Mouse (Mus musculus): ENCODE measurements around the gene Olfml3. TPM values are rescaled to one million over a fixed set of nuclear protein-coding genes. Genes with fewer than 3 reads are reported as not detected.

Gene Olfml3
- polyA plus RNA-seq, 1 experiment from 2014 or later: 79.1 TPM

GRCm38 (mm10) chr3:103704661-103705060, 33.1 kb downstream of the Olfml3 start:
- DNase-seq (ENCODE audit: low spot score): peak; percentile 19
- 43% methylated on average over 6 of the region's 6 CpGs for WGBS
- Histone ChIP-seq H3K27ac (replicated peaks; ENCODE audit: low read depth, low read length) (no peak overlapping the region), H3K9ac (ENCODE audit: low read depth, low read length) (no peak overlapping the region), H3K9me3 (ENCODE audit: control insufficient read depth, low read length) (no peaks in the 10 kb centered on the region), H3K4me3 (ENCODE audit: low read depth, low read length) (no peak overlapping the region), H3K36me3 (ENCODE audit: control insufficient read depth, insufficient read depth, low read length) (no peaks in the 10 kb centered on the region), H3K4me2 (ENCODE audit: low read depth, low read length) (no peak overlapping the region), H3K4me1 (ENCODE audit: control insufficient read depth, insufficient read depth, low read length) (no peaks in the 10 kb centered on the region; the same call in 1 of the 2 replicates), H3K27me3 (replicated peaks; ENCODE audit: control insufficient read depth, insufficient read depth, low read length) (no peaks in the 10 kb centered on the region)
- ATAC-seq (ENCODE audit: low read depth): no peak

GRCm38 (mm10) chr3:103696388-103696925, 41.3 kb downstream of the Olfml3 start:
- H3K9ac ChIP-seq (ENCODE audit: low read depth, low read length): no peak overlapping the region
- 52% methylated on average over 1 of the region's 1 CpGs for WGBS
- H3K9me3 ChIP-seq (ENCODE audit: control insufficient read depth, low read length): no peaks in the 10 kb centered on the region
- H3K27ac ChIP-seq (replicated peaks; ENCODE audit: low read depth, low read length): no peak overlapping the region
- ATAC-seq (ENCODE audit: low read depth) (no peak), DNase-seq (ENCODE audit: low spot score) (no peak)
- no peaks in the 10 kb centered on the region for H3K27me3 ChIP-seq (replicated peaks; ENCODE audit: control insufficient read depth, insufficient read depth, low read length)
- H3K36me3 ChIP-seq (ENCODE audit: control insufficient read depth, insufficient read depth, low read length): no peaks in the 10 kb centered on the region
- no peaks in the 10 kb centered on the region for H3K4me1 ChIP-seq (ENCODE audit: control insufficient read depth, insufficient read depth, low read length)
- H3K4me2 ChIP-seq (ENCODE audit: low read depth, low read length): no peak overlapping the region
- H3K4me3 ChIP-seq (ENCODE audit: low read depth, low read length): no peak overlapping the region

- no peak for ATAC-seq (ENCODE audit: low read depth)
- Histone ChIP-seq H3K27me3 (replicated peaks; ENCODE audit: control insufficient read depth, insufficient read depth, low read length) (no peaks in the 10 kb centered on the region), H3K4me3 (ENCODE audit: low read depth, low read length) (no peak overlapping the region), H3K36me3 (ENCODE audit: control insufficient read depth, insufficient read depth, low read length) (no peaks in the 10 kb centered on the region), H3K9me3 (ENCODE audit: control insufficient read depth, low read length) (no peaks in the 10 kb centered on the region), H3K27ac (replicated peaks; ENCODE audit: low read depth, low read length) (no peak overlapping the region), H3K4me1 (ENCODE audit: control insufficient read depth, insufficient read depth, low read length) (no peaks in the 10 kb centered on the region), H3K4me2 (ENCODE audit: low read depth, low read length) (no peak overlapping the region), H3K9ac (ENCODE audit: low read depth, low read length) (no peak overlapping the region)
- WGBS: 51% methylated on average over 3 of the region's 3 CpGs
- DNase-seq (ENCODE audit: low spot score): no peak
Measured at GRCm38 (mm10) chr3:103695556-103695955, 42.2 kb downstream of the Olfml3 start.

- H3K27me3 ChIP-seq (replicated peaks; ENCODE audit: control insufficient read depth, insufficient read depth, low read length): no peaks in the 10 kb centered on the region
- H3K36me3 ChIP-seq (ENCODE audit: control insufficient read depth, insufficient read depth, low read length): no peaks in the 10 kb centered on the region
- peak; percentile 34 for DNase-seq (ENCODE audit: low spot score)
- no peak overlapping the region for H3K4me3 ChIP-seq (ENCODE audit: low read depth, low read length)
- H3K4me1 ChIP-seq (ENCODE audit: control insufficient read depth, insufficient read depth, low read length): no peaks in the 10 kb centered on the region
- no peak overlapping the region for H3K4me2 ChIP-seq (ENCODE audit: low read depth, low read length)
- no peak overlapping the region for H3K9ac ChIP-seq (ENCODE audit: low read depth, low read length)
- H3K27ac ChIP-seq (replicated peaks; ENCODE audit: low read depth, low read length): no peak overlapping the region
- 80% methylated on average over 3 of the region's 3 CpGs for WGBS
- no peaks in the 10 kb centered on the region for H3K9me3 ChIP-seq (ENCODE audit: control insufficient read depth, low read length)
- no peak for ATAC-seq (ENCODE audit: low read depth)
Measured at GRCm38 (mm10) chr3:103690506-103690905, 47.3 kb downstream of the Olfml3 start.

- no peak for ATAC-seq (ENCODE audit: low read depth)
- 74% methylated on average over 1 of the region's 1 CpGs for WGBS
- DNase-seq (ENCODE audit: low spot score): no peak
Measured at GRCm38 (mm10) chr3:103689043-103689442, 48.8 kb downstream of the Olfml3 start.

GRCm38 (mm10) chr3:103683966-103684319, 53.9 kb downstream of the Olfml3 start:
- Histone ChIP-seq H3K4me1 (ENCODE audit: control insufficient read depth, insufficient read depth, low read length) (peaks cover 8% of the 10 kb centered on the region; the same call in 1 of the 2 replicates), H3K36me3 (ENCODE audit: control insufficient read depth, insufficient read depth, low read length) (no peaks in the 10 kb centered on the region), H3K4me3 (ENCODE audit: low read depth, low read length) (no peak overlapping the region), H3K9me3 (ENCODE audit: control insufficient read depth, low read length) (no peaks in the 10 kb centered on the region), H3K27me3 (replicated peaks; ENCODE audit: control insufficient read depth, insufficient read depth, low read length) (no peaks in the 10 kb centered on the region; the same call in 1 of the 2 replicates), H3K4me2 (ENCODE audit: low read depth, low read length) (no peak overlapping the region), H3K9ac (ENCODE audit: low read depth, low read length) (no peak overlapping the region), H3K27ac (replicated peaks; ENCODE audit: low read depth, low read length) (no peak overlapping the region)
- ATAC-seq (ENCODE audit: low read depth): no peak
- DNase-seq (ENCODE audit: low spot score): no peak
- WGBS: 21% methylated on average over 5 of the region's 5 CpGs

More at GRCm38 (mm10) chr3:103689043-103689442, 48.8 kb downstream of the Olfml3 start:
- no peaks in the 10 kb centered on the region for H3K27me3 ChIP-seq (replicated peaks; ENCODE audit: control insufficient read depth, insufficient read depth, low read length)
- no peaks in the 10 kb centered on the region for H3K36me3 ChIP-seq (ENCODE audit: control insufficient read depth, insufficient read depth, low read length)
- no peak overlapping the region for H3K9ac ChIP-seq (ENCODE audit: low read depth, low read length)
- H3K27ac ChIP-seq (replicated peaks; ENCODE audit: low read depth, low read length): no peak overlapping the region
- no peaks in the 10 kb centered on the region for H3K4me1 ChIP-seq (ENCODE audit: control insufficient read depth, insufficient read depth, low read length)
- H3K4me3 ChIP-seq (ENCODE audit: low read depth, low read length): no peak overlapping the region
- H3K4me2 ChIP-seq (ENCODE audit: low read depth, low read length): no peak overlapping the region
- H3K9me3 ChIP-seq (ENCODE audit: control insufficient read depth, low read length): no peaks in the 10 kb centered on the region

GRCm38 (mm10) chr3:103683234-103683965, 54.4 kb downstream of the Olfml3 start:
- Histone ChIP-seq H3K4me2 (ENCODE audit: low read depth, low read length) (peak overlapping the region; percentile 42), H3K9ac (ENCODE audit: low read depth, low read length) (no peak overlapping the region), H3K27me3 (replicated peaks; ENCODE audit: control insufficient read depth, insufficient read depth, low read length) (no peaks in the 10 kb centered on the region; the same call in 1 of the 2 replicates), H3K9me3 (ENCODE audit: control insufficient read depth, low read length) (no peaks in the 10 kb centered on the region), H3K27ac (replicated peaks; ENCODE audit: low read depth, low read length) (no peak overlapping the region), H3K4me1 (ENCODE audit: control insufficient read depth, insufficient read depth, low read length) (peaks cover 8% of the 10 kb centered on the region; the same call in 1 of the 2 replicates), H3K4me3 (ENCODE audit: low read depth, low read length) (no peak overlapping the region), H3K36me3 (ENCODE audit: control insufficient read depth, insufficient read depth, low read length) (no peaks in the 10 kb centered on the region)
- DNase-seq (ENCODE audit: low spot score): no peak
- WGBS: 5% methylated on average over 20 of the region's 21 CpGs
- no peak for ATAC-seq (ENCODE audit: low read depth)

- DNase-seq (ENCODE audit: low spot score) (no peak), ATAC-seq (ENCODE audit: low read depth) (no peak)
- Histone ChIP-seq H3K4me3 (ENCODE audit: low read depth, low read length) (no peak overlapping the region), H3K27me3 (replicated peaks; ENCODE audit: control insufficient read depth, insufficient read depth, low read length) (no peaks in the 10 kb centered on the region; the same call in 1 of the 2 replicates), H3K9ac (ENCODE audit: low read depth, low read length) (no peak overlapping the region), H3K27ac (replicated peaks; ENCODE audit: low read depth, low read length) (no peak overlapping the region), H3K4me2 (ENCODE audit: low read depth, low read length) (no peak overlapping the region), H3K36me3 (ENCODE audit: control insufficient read depth, insufficient read depth, low read length) (no peaks in the 10 kb centered on the region), H3K4me1 (ENCODE audit: control insufficient read depth, insufficient read depth, low read length) (peaks cover 8% of the 10 kb centered on the region; the same call in 1 of the 2 replicates), H3K9me3 (ENCODE audit: control insufficient read depth, low read length) (no peaks in the 10 kb centered on the region)
- WGBS: 49% methylated on average over 4 of the region's 4 CpGs
Measured at GRCm38 (mm10) chr3:103682473-103682872, 55.3 kb downstream of the Olfml3 start.

GRCm38 (mm10) chr3:103678811-103679210, 59.0 kb downstream of the Olfml3 start:
- Histone ChIP-seq H3K27me3 (replicated peaks; ENCODE audit: control insufficient read depth, insufficient read depth, low read length) (no peaks in the 10 kb centered on the region; the same call in 1 of the 2 replicates), H3K4me2 (ENCODE audit: low read depth, low read length) (no peak overlapping the region), H3K27ac (replicated peaks; ENCODE audit: low read depth, low read length) (no peak overlapping the region), H3K9ac (ENCODE audit: low read depth, low read length) (no peak overlapping the region), H3K9me3 (ENCODE audit: control insufficient read depth, low read length) (no peaks in the 10 kb centered on the region), H3K36me3 (ENCODE audit: control insufficient read depth, insufficient read depth, low read length) (no peaks in the 10 kb centered on the region), H3K4me1 (ENCODE audit: control insufficient read depth, insufficient read depth, low read length) (peaks cover 8% of the 10 kb centered on the region; the same call in 1 of the 2 replicates), H3K4me3 (ENCODE audit: low read depth, low read length) (no peak overlapping the region)
- no peak for DNase-seq (ENCODE audit: low spot score)
- no peak for ATAC-seq (ENCODE audit: low read depth)
- 13% methylated on average over 6 of the region's 6 CpGs for WGBS

Data from embryonic facial prominence, embryonic 14.5 days (tissue).